Mouse (Mus musculus) CH12.LX (cell line): ENCODE results near the gene Tmem259. TPM values are rescaled to one million over a fixed set of nuclear protein-coding genes. Genes with fewer than 3 reads are reported as not detected.

Experiments
- DNase-seq: peaks from one replicate; pipeline ENCODE4 v3.0.0-alpha.2; 2013; ENCODE audit errors: extremely low read depth
- H3K27ac ChIP-seq: 2 replicates; pipeline ENCODE4 v1.5.1; 2012; ENCODE audit warnings: low read depth, mild to moderate bottlenecking, control low read depth, moderate library complexity; ENCODE audit not compliant: insufficient read depth
- H3K27me3 ChIP-seq: replicated peaks from 2 replicates; pipeline ENCODE3; 2012; ENCODE audit warnings: inconsistent platforms
- H3K36me3 ChIP-seq, 2 experiments: replicated peaks in 1 of 2; 2 replicates each; pipeline versions ENCODE3 to v1.6.1; 2012; ENCODE audit warnings: inconsistent platforms in 1 of 2, low read length in 1 of 2, mild to moderate bottlenecking in 1 of 2, mixed read lengths in 1 of 2, moderate library complexity in 1 of 2; ENCODE audit not compliant: control insufficient read depth in 1 of 2, insufficient read depth in 1 of 2
- H3K4me1 ChIP-seq, 2 experiments: 2 replicates each; pipeline ENCODE4 v1.6.1; 2012; ENCODE audit warnings: inconsistent platforms in 1 of 2, moderate library complexity in 1 of 2; ENCODE audit not compliant: insufficient read depth in 2 of 2, control insufficient read depth in 1 of 2
- H3K4me2 ChIP-seq: 2 replicates; pipeline ENCODE4 v1.6.1; 2012; ENCODE audit warnings: low read depth, mild to moderate bottlenecking, control low read depth; ENCODE audit not compliant: poor library complexity, insufficient read depth, severe bottlenecking
- H3K4me3 ChIP-seq, 3 experiments: fragments of 150-350 bp in 1 of 3; sonication (generic) in 1 of 3; replicated peaks in 1 of 3; 2 replicates each; pipeline versions ENCODE3 to v1.5.1; 2011 to 2012; ENCODE audit warnings: low read depth in 2 of 3, low read length in 2 of 3, mild to moderate bottlenecking in 2 of 3, moderate library complexity in 2 of 3, control low read depth in 1 of 3, improper control_type of control experiment in 1 of 3, inconsistent platforms in 1 of 3, mixed read lengths in 1 of 3; ENCODE audit not compliant: poor library complexity in 1 of 3
- H3K79me2 ChIP-seq: replicated peaks from 2 replicates; pipeline ENCODE4 v1.6.1; 2012; ENCODE audit warnings: mild to moderate bottlenecking, moderate library complexity; ENCODE audit not compliant: control insufficient read depth, poor library complexity, insufficient read depth, severe bottlenecking; ENCODE audit errors: extremely low read depth
- H3K9ac ChIP-seq: 2 replicates; pipeline ENCODE4 v1.6.1; 2012; ENCODE audit warnings: low read depth, mild to moderate bottlenecking, control low read depth, moderate library complexity; ENCODE audit not compliant: insufficient read depth
- H3K9me3 ChIP-seq: replicated peaks from 2 replicates; pipeline ENCODE3; 2012; ENCODE audit warnings: low read length, inconsistent platforms, mixed read lengths
- BHLHE40 ChIP-seq: IDR thresholded peaks from 2 replicates; pipeline ENCODE4 v1.6.1; 2011; ENCODE audit warnings: mild to moderate bottlenecking, low read depth, low read length, improper control_type of control experiment
- CHD2 ChIP-seq: IDR thresholded peaks from 2 replicates; pipeline ENCODE4 v1.6.1; 2011; ENCODE audit warnings: low read length, improper control_type of control experiment
- CTCF ChIP-seq, 2 experiments: IDR thresholded peaks in 1 of 2; conservative IDR thresholded peaks in 1 of 2; 2 replicates each; pipeline ENCODE4 v1.5.1; 2011 to 2012; ENCODE audit warnings: low read depth in 2 of 2, low read length in 2 of 2, improper control_type of control experiment in 1 of 2, inconsistent platforms in 1 of 2, mild to moderate bottlenecking in 1 of 2, moderate library complexity in 1 of 2
- E2F4 ChIP-seq: IDR thresholded peaks from 2 replicates; pipeline ENCODE4 v1.6.1; 2011; ENCODE audit warnings: low read depth, low read length, improper control_type of control experiment; ENCODE audit not compliant: insufficient replicate concordance
- ELF1 ChIP-seq: IDR thresholded peaks from 2 replicates; pipeline ENCODE4 v1.6.1; 2014; ENCODE audit warnings: low read depth, mild to moderate bottlenecking, inconsistent platforms, low read length, improper control_type of control experiment
- EP300 ChIP-seq: IDR thresholded peaks from 2 replicates; pipeline ENCODE4 v1.6.1; 2011; ENCODE audit warnings: low read length, improper control_type of control experiment
- ETS1 ChIP-seq: conservative IDR thresholded peaks from 2 replicates; pipeline ENCODE4 v1.6.1; 2012; ENCODE audit warnings: low read depth, mild to moderate bottlenecking, inconsistent platforms, low read length, improper control_type of control experiment, moderate library complexity
- GABPA ChIP-seq: IDR thresholded peaks from 2 replicates; pipeline ENCODE4 v1.6.1; 2012; ENCODE audit warnings: low read depth, low read length, improper control_type of control experiment, inconsistent platforms; ENCODE audit not compliant: insufficient replicate concordance
- HCFC1 ChIP-seq: IDR thresholded peaks from 2 replicates; pipeline ENCODE4 v1.6.1; 2012; ENCODE audit warnings: low read depth, mild to moderate bottlenecking, inconsistent platforms, low read length, improper control_type of control experiment
- IRF4 ChIP-seq: IDR thresholded peaks from 2 replicates; pipeline ENCODE4 v1.6.1; 2014; ENCODE audit warnings: low read depth, mild to moderate bottlenecking, inconsistent platforms, low read length, improper control_type of control experiment
- JUN ChIP-seq: IDR thresholded peaks from 2 replicates; pipeline ENCODE4 v1.6.1; 2011; ENCODE audit warnings: low read depth, mild to moderate bottlenecking, low read length, improper control_type of control experiment, moderate library complexity; ENCODE audit not compliant: insufficient read depth
- JUND ChIP-seq: conservative IDR thresholded peaks from 2 replicates; pipeline ENCODE4 v1.6.1; 2011; ENCODE audit warnings: low read depth, low read length, improper control_type of control experiment
- MAFK ChIP-seq: IDR thresholded peaks from 2 replicates; pipeline ENCODE4 v1.6.1; 2011; ENCODE audit warnings: low read length, improper control_type of control experiment; ENCODE audit not compliant: insufficient replicate concordance
- MAX ChIP-seq: IDR thresholded peaks from 2 replicates; pipeline ENCODE4 v1.6.1; 2011; ENCODE audit warnings: low read length, improper control_type of control experiment
- MAZ ChIP-seq: IDR thresholded peaks from 2 replicates; pipeline ENCODE4 v1.6.1; 2012; ENCODE audit warnings: low read depth, mild to moderate bottlenecking, inconsistent platforms, low read length, improper control_type of control experiment, moderate library complexity
- MEF2A ChIP-seq: IDR thresholded peaks from 2 replicates; pipeline ENCODE4 v1.6.1; 2014; ENCODE audit warnings: low read depth, mild to moderate bottlenecking, inconsistent platforms, low read length, improper control_type of control experiment, borderline replicate concordance
- MXI1 ChIP-seq: IDR thresholded peaks from 2 replicates; pipeline ENCODE4 v1.6.1; 2011; ENCODE audit warnings: mild to moderate bottlenecking, low read depth, low read length, improper control_type of control experiment
- MYC ChIP-seq: IDR thresholded peaks from 2 replicates; pipeline ENCODE4 v1.6.1; 2011; ENCODE audit warnings: low read depth, mild to moderate bottlenecking, improper control_type of control experiment, low read length
- NELFE ChIP-seq: IDR thresholded peaks from 2 replicates; pipeline ENCODE4 v1.6.1; 2011; ENCODE audit warnings: low read depth, low read length, improper control_type of control experiment
- NRF1 ChIP-seq: IDR thresholded peaks from 2 replicates; pipeline ENCODE4 v1.6.1; 2014; ENCODE audit warnings: low read depth, mild to moderate bottlenecking, inconsistent platforms, low read length, improper control_type of control experiment, moderate library complexity
- PAX5 ChIP-seq: IDR thresholded peaks from 2 replicates; pipeline ENCODE4 v1.6.1; 2012; ENCODE audit warnings: low read length, inconsistent platforms, mixed read lengths
- POLR2A ChIP-seq: IDR thresholded peaks from 2 replicates; pipeline ENCODE4 v1.6.1; 2011; ENCODE audit warnings: low read depth, mild to moderate bottlenecking, improper control_type of control experiment, low read length
- POLR2AphosphoS2 ChIP-seq: IDR thresholded peaks from 2 replicates; pipeline ENCODE4 v1.6.1; 2011; ENCODE audit warnings: low read depth, low read length, improper control_type of control experiment
- RAD21 ChIP-seq: IDR thresholded peaks from 2 replicates; pipeline ENCODE4 v1.6.1; 2011; ENCODE audit warnings: low read depth, mild to moderate bottlenecking, low read length, improper control_type of control experiment, moderate library complexity
- RCOR1 ChIP-seq: conservative IDR thresholded peaks from 2 replicates; pipeline ENCODE4 v1.6.1; 2012; ENCODE audit warnings: low read depth, mild to moderate bottlenecking, inconsistent platforms, low read length, improper control_type of control experiment
- SIN3A ChIP-seq: IDR thresholded peaks from 2 replicates; pipeline ENCODE4 v1.6.1; 2012; ENCODE audit warnings: low read length, improper control_type of control experiment, inconsistent platforms
- SMC3 ChIP-seq: IDR thresholded peaks from 2 replicates; pipeline ENCODE4 v1.6.1; 2011; ENCODE audit warnings: low read depth, low read length, improper control_type of control experiment
- TBP ChIP-seq: conservative IDR thresholded peaks from 2 replicates; pipeline ENCODE4 v1.6.1; 2011; ENCODE audit warnings: low read depth, low read length, improper control_type of control experiment
- TCF12 ChIP-seq: IDR thresholded peaks from 2 replicates; pipeline ENCODE4 v1.6.1; 2014; ENCODE audit warnings: low read depth, mild to moderate bottlenecking, inconsistent platforms, low read length, improper control_type of control experiment
- UBTF ChIP-seq: IDR thresholded peaks from 2 replicates; pipeline ENCODE4 v1.6.1; 2012; ENCODE audit warnings: low read depth, mild to moderate bottlenecking, inconsistent platforms, low read length, improper control_type of control experiment, moderate library complexity
- USF1 ChIP-seq: IDR thresholded peaks from 2 replicates; pipeline ENCODE4 v1.6.1; 2014; ENCODE audit warnings: low read depth, mild to moderate bottlenecking, inconsistent platforms, low read length, improper control_type of control experiment
- USF2 ChIP-seq: conservative IDR thresholded peaks from 2 replicates; pipeline ENCODE4 v1.6.1; 2011; ENCODE audit warnings: low read depth, low read length, improper control_type of control experiment
- ZC3H11A ChIP-seq: IDR thresholded peaks from 2 replicates; pipeline ENCODE4 v1.6.1; 2012; ENCODE audit warnings: low read depth, mild to moderate bottlenecking, inconsistent platforms, low read length, improper control_type of control experiment
- ZKSCAN1 ChIP-seq: IDR thresholded peaks from 2 replicates; pipeline ENCODE4 v1.6.1; 2012; ENCODE audit warnings: low read depth, inconsistent platforms, low read length, improper control_type of control experiment, borderline replicate concordance
- ZMIZ1 ChIP-seq: IDR thresholded peaks from 2 replicates; pipeline ENCODE4 v1.6.1; 2012; ENCODE audit warnings: low read depth, mild to moderate bottlenecking, inconsistent platforms, low read length, improper control_type of control experiment
- ZNF384 ChIP-seq: IDR thresholded peaks from 2 replicates; pipeline ENCODE4 v1.6.1; 2012; ENCODE audit warnings: low read depth, low read length, improper control_type of control experiment, inconsistent platforms
- dilution Hi-C: fragments of 300-500 bp; cut with MboI; formaldehyde crosslinking; loops from 2 replicates; pipeline ENCODE4 v1.14.3; 2020; ENCODE audit warnings: low sequenced_read_pairs; ENCODE audit not compliant: extremely low pct_unique_long_range_greater_than_20kb, extremely low pct_ligation_motif_present
- in situ Hi-C: fragments of 300-500 bp; cut with MboI; formaldehyde crosslinking; loops from 3 replicates; pipeline ENCODE4 v1.14.3; 2019; ENCODE audit warnings: low sequenced_read_pairs, low pct_ligation_motif_present, low pct_unique_long_range_greater_than_20kb, mixed read lengths
- polyA plus RNA-seq: library from polyadenylated mRNA; unstranded; fragments of >175 nt; gene quantifications from 2 replicates; pipeline ENCODE4 v1.2.1, GENCODE M21; 2012; ENCODE audit warnings: low read depth; ENCODE audit not compliant: insufficient read length
- total RNA-seq, 2 experiments: library from RNA; depleted of rRNA; stranded (reverse); fragments of 300-350 nt in 1 of 2; fragments of >200 nt in 1 of 2; gene quantifications; 2 replicates each; pipeline ENCODE4 v1.2.3; 2012 to 2014

Tmem259 gene
- total and polyA plus RNA-seq, 3 experiments = 50.1 to 84.2 (median 71.7) TPM

DNA sequence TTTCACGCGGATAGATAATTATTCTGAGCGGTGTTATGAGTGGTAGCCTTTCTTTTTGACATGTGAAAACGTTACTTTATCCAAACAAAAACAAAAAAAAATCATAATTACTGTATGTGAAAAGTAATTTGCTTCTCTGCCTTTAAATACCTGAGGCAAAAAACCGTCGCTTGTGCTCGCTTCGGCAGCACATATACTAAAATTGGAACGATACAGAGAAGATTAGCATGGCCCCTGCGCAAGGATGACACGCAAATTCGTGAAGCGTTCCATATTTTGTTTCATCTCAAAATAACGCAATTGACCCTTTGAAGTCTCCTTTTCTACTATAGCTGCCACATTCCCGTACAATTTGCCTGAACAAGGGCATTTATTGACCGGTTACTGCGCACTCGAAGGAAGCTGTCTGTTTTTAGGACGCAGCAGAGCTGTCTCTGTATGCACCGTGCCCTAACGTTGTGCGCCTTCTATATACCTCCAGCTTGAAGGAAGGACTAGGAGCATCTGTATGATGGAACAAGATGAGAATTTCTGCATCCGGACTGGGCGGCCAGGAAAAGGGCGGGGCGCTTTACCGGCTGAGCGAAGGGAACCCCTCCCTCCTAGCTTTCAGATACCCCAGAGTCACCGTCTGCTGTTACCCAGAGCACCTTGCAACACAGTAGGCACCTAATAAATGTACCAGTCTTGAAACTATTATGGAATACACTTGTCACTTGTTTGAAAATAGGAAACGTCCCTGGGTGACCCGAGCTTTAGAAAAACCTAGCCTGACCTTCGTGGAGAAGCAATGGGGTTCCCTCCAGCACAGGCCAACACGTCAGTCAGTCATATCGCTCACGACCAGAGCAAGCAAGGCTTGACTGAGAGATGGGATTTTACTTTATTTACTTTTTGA is 1.5 kb upstream of the Tmem259 start:
- peaks cover 33% of the 10 kb centered on the region for H3K79me2 ChIP-seq
- H3K4me1 ChIP-seq = peaks cover 27 to 66% of the 10 kb centered on the region in 2 experiments
- peak overlapping the region; percentile 50 to 89 (median 68) for H3K4me3 ChIP-seq
- peaks cover 10 to 22% of the 10 kb centered on the region in 2 experiments for H3K36me3 ChIP-seq
- in situ Hi-C loops = loop anchor here (5.0 kb wide), 2 partner anchors 127 to 157 kb away; partner anchors contain the start of gene Cbarp
- dilution Hi-C loops = no loop called here
- H3K27me3 ChIP-seq = peaks cover 3% of the 10 kb centered on the region
- H3K4me2 ChIP-seq = peak overlapping the region; percentile 81
- peak; percentile 74 for DNase-seq
- H3K9me3 ChIP-seq = no peaks in the 10 kb centered on the region
- H3K9ac ChIP-seq = peak overlapping the region; percentile 68
- H3K27ac ChIP-seq = peak overlapping the region; percentile 94
- peak; percentile 59 for TF ChIP-seq MAZ
- TF ChIP-seq GABPA = no peak
- no peak; the same call in 1 of the 2 replicates for TF ChIP-seq HCFC1
- TF ChIP-seq IRF4 = no peak
- peak; percentile 66 for TF ChIP-seq NRF1
- TF ChIP-seq RAD21 = no peak
- TF ChIP-seq JUN = no peak
- TF ChIP-seq PAX5 = no peak
- TF ChIP-seq TCF12 = no peak; the same call in 1 of the 2 replicates
- no peak for TF ChIP-seq CTCF (conservative IDR thresholded peaks at IDR 0.05 in 1 of 2, IDR thresholded peaks at IDR 0.05 in 1 of 2; ENCODE audit: low read depth in 2 of 2, low read length in 2 of 2)
- peak; percentile 93 for TF ChIP-seq MAFK
- no peak for TF ChIP-seq CHD2
- 0 out of 2 replicates have a peak, but pooled peaks have one; percentile 36 for TF ChIP-seq JUND
- TF ChIP-seq SIN3A = peak; percentile 73
- TF ChIP-seq E2F4 = 0 out of 2 replicates have a peak, but pooled peaks have one; percentile 67
- 0 out of 2 replicates have a peak, but pooled peaks have one; percentile 37 for TF ChIP-seq ZMIZ1
- TF ChIP-seq USF2 = no peak
- peak; percentile 48; the same call in 1 of the 2 replicates for TF ChIP-seq MEF2A
- TF ChIP-seq UBTF = no peak
- no peak; the same call in 1 of the 2 replicates for TF ChIP-seq ETS1
- no peak; the same call in 1 of the 2 replicates for TF ChIP-seq BHLHE40
- TF ChIP-seq USF1 = no peak
- TF ChIP-seq ZNF384 = peak; percentile 89
- TF ChIP-seq RCOR1 = no peak
- no peak for TF ChIP-seq ZC3H11A
- no peak; the same call in 1 of the 2 replicates for TF ChIP-seq MXI1
- TF ChIP-seq ZKSCAN1 = no peak
- TF ChIP-seq TBP = peak; percentile 99
- TF ChIP-seq NELFE = peak; percentile 43; the same call in 1 of the 2 replicates
- TF ChIP-seq POLR2A = no peak; the same call in 1 of the 2 replicates
- peak; percentile 71 for TF ChIP-seq ELF1
- TF ChIP-seq MAX = no peak
- no peak for TF ChIP-seq SMC3
- no peak; the same call in 1 of the 2 replicates for TF ChIP-seq EP300
- no peak for TF ChIP-seq MYC
- no peak for TF ChIP-seq POLR2AphosphoS2
